Mouse (Mus musculus): Measurements from ENCODE around the gene Stradb. TPM values are rescaled to one million over a fixed set of nuclear protein-coding genes. Genes with fewer than 3 reads are reported as not detected.

The Stradb gene
- 10 to 100 TPM; 78.1 to 80.1 TPM for total RNA-seq (2021)
- long read RNA-seq, experiment 1, transcript Stradb-201 (12 exons, 2,960 nt): major isoform, 80 of 90 reads
- long read RNA-seq, experiment 1, partial matches to known transcripts: 0 of 90 reads
- long read RNA-seq, experiment 1, other reads (novel, unspliced or antisense): 4 of 90 reads
- long read RNA-seq, experiment 2, transcript Stradb-201 (12 exons, 2,960 nt): major isoform, 95 of 112 reads
- long read RNA-seq, experiment 2, transcript Stradb-203 (11 exons, 2,070 nt): minor isoform, 7 of 112 reads
- long read RNA-seq, experiment 2, partial matches to known transcripts: 1 of 112 reads
- long read RNA-seq, experiment 2, other reads (novel, unspliced or antisense): 7 of 112 reads

DNA sequence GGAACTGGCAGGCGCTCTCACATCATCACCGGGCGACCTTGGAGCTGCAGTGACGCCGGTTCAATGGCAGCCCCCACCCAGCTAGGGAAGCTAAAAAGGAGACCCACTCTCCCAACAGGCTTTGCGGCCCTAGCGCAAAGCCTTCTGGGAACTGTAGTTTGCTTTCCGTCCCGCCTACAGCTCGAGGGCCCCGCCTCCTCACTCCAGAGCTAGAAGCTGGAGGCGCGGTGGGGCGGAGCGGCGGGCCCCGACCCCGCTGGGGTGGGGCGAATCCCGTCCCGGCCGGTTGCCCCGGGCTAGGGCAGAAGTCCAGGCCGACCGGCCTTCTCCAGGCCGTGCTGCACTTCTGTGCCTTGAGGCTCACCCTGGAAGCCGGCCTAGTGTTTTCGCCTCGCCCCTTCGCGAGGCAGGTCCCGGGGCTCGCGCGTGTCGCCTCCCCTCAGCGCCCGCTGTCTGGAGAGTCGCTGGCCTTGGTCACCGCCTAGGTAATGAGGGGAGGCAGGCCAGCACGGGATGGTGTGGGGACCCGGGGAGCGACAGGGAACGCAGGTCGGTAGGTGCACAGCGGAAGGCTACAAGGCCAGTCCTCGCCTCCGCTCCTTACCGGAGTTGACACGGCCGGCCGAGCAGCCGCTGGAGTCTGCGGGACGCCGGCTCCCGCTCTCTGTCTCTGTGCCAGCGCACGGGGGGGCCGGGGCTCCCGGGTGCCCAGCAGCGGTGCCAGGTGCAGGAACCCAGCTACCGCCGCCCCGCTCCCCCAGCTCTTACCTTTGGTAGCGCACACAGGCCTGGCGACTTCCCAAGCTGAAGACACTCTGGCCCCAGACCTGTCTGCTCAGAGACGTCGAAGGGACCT, at the start of gene Stradb, which contains the start of gene Trak2:
Gene Stradb (plus strand): TSS at position 157 of the 856 bp plus-strand sequence.
Gene Trak2 (minus strand): TSS at position 65 of the 856 bp plus-strand sequence.
- peak; percentile 94 for DNase-seq
- intact Hi-C loops (cut with DNase I; ENCODE audit: low total_unique reads): no loop called here

DNA sequence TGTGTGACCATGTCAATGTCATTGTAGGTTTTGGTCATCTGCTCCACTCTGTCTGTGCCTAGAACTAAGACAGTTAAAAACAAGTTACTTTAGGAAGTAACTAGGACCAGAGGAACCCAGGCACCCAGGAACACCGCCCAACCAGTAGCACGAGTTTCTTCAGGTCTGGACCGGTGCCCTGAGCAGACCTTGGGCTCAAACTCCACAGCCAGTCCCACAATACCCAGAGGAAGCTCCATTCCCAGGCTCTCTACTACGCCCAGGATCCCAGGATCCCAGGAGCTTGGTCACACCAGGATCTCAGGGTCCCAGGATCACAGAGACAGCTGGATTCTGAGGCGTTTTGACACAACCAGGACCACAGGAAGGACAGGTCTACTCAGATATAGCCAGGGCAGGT, 46.7 kb upstream of the Stradb start:
- intact Hi-C loops (cut with DNase I; ENCODE audit: low total_unique reads): no loop called here
- DNase-seq: no peak

DNA sequence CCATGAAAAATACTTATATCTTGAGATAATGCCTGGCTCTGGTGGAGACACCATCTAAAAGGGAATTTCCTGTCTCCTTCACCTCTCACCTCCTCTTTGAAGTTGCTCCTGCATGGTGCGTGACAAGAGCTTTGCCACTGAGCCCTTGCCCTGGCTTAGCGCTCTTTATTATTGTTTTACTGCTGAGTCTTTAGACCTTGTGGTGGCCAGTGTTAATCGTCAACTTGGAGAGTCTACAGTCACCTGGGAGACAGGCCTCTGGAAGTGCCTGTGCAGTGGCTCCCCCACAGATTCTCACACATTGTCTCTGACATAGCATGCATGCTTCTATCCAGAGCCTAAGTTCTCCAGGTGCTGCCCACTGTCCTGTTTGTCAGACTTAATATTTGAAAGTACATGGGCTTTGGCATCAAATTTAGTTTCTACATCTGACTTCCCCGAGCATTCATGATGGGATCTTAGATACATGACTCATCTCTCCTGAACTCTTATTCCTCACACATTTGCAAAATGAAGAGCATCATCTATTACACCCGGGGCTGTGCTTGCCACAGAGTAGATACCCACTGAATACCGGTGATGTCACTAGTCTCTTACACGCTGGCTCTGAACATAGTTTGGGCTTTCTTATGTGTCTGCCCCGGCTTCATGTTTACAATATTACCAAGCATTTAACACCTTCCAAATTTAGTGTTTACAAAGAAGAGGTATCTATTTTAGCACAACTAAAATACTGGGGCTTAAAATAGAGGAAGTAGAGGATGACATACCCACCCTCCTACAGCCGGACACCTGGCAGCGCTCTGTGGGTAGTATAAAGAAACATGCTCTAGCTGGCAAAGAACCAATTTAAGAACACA, 36.3 kb upstream of the Stradb start:
- DNase-seq: no peak
- intact Hi-C loops (cut with DNase I; ENCODE audit: low total_unique reads): no loop called here

DNA sequence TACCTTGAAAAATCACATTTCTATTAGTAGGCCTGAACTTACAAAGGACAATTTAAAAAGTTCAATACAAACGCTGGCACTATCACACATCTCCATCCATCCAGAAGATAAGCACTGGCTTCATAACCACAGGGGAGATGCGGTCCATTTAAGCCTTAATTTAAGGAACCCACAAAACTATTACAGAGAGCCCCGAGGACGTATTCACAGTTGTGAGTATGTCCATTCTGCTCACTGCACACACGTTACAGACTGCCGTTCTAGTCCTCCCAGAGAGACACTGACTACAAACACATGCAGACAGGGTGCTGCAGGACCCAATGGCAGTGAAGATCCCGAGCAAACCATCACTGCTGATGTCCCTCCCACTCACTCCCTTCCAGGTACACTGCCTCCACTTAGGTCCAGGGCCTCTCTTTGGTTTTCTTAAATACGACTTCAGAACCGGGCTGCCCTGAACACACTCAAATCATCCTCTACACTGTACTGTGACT, 35.7 kb upstream of the Stradb start:
- DNase-seq: no peak
- intact Hi-C loops (cut with DNase I; ENCODE audit: low total_unique reads): no loop called here

DNA sequence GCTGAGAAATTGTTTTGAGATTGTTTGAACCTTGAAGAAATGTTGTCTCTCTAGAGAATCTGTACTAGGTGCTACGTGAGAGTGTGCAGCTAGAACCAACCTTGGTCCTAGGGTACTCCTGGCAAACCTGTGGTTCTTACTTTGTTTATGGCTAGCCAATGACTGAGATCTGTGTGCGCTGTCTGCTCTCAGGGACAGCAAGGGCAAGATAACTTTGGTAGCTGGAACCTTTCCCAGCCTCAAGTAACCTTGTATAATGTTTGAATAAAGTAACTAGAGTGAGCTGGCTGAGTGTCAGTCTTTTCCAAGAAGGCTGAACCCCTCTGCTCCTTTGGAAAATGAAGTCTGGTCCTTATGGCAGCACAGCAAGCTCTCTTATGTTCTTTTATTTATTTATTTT, 27.8 kb upstream of the Stradb start:
- DNase-seq: no peak
- intact Hi-C loops (cut with DNase I; ENCODE audit: low total_unique reads): no loop called here

DNA sequence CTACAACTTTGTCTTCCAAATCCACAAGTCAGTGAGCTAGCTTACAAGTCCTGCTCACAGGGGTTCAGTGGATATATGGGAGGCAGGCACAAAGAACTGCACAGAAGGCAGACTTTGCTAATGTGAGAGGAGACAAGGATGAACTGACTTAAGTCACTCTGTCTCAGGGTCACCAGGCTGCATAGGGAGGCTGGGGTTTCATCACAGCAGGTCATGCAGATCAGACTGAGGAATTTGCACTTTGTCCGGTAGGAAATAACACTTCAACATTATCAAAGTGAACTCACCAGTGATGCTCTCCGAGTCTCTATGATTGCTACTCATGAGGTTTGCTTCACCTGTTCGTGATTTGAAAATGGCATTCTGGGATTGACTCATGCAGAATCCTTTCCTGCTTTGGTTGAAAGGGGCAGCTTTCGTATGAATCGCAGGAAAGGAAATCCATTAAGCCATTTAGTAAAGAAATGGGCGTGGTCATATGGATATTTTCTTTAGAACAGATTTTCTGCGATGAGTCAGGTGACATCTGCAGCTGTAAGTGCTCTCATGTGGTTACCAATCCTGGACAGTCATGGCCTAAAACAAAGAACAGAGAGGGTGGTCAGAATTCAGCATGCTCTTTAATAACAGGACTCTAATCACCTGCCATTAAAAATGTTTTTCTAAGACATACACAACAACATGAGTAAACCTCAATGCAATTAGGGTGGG, 27.2 kb upstream of the Stradb start:
- intact Hi-C loops (cut with DNase I; ENCODE audit: low total_unique reads): no loop called here
- no peak for DNase-seq

DNA sequence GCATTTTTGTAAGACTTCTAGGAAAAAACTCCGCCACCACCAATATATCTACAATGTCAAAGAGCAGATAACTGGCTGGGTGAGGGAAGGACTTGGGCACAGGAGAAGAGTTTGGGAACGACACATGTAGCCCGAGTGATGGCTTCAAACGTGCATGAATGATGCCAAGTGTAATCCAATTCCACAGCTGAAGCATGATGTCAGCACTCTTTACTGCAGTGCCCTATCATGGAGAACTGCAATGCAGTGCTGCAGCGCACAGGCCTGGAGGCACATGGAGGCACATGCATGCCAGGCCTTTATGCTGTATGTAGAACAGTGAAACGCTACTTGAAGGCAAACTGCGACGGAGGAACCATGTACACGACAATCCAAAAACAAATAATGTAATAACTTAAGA, 26.6 kb upstream of the Stradb start:
- no peak for DNase-seq
- intact Hi-C loops (cut with DNase I; ENCODE audit: low total_unique reads): no loop called here

DNA sequence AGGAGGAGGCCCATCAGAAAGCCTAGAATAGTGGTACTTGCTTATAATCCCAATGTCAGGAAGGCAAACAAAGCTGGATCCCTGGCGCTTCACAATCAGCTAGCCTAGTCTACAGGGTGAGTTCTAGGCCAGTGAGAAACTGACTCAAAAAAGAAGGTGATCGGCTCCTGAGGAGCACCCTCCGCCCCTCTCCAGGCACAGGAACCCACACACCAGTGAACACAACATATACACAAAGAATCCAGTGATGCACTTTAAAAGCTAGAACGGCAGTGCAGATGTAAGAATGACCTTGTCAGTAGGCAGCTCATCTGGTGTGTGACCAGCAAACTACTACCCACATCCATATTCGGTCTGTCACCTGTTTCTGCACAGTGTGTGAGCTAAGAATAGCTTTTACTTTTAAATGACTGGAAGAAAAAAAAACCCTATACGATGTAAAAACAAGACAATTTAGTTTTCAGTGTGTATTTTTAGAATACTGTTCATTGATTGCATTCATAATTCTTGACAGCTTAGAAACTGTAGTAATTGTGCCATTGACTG, 23.7 kb upstream of the Stradb start:
- intact Hi-C loops (cut with DNase I; ENCODE audit: low total_unique reads): no loop called here
- DNase-seq: no peak

DNA sequence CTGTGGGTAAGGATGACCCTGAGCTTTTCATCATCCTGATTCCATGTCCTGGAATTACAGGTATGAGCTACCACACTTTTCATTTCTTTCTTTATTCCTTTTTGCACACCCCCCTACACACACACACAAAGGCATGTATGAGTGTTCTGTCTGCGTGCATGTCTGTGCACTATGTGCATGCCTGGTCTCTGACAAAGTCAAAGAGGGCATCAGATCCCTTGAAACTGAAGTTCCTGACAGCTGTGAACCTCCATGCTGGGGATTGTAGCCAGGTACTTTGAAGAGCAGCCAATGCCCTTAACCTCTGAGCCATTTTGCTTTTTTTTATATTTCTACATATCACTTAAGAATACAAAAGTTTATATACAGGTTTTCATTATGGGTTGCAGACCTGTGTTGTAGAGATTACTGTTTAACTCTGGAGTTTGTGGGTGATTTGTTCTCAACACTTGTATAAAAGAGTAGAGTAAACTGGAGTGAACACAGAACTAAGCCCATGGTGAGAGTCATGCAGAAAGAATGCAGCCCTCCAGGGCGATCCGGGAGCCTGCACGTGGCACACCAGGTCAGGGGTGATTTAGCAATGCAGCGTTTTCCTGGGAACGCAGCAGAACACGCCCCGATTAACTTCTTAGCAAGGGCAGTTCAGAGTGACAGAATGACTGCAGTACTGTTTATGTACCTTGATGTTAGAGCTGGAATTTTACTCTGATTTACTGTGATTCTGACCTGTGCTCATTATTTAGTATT, 22.2 kb upstream of the Stradb start:
- intact Hi-C loops (cut with DNase I; ENCODE audit: low total_unique reads): no loop called here
- DNase-seq: peak; percentile 38

DNA sequence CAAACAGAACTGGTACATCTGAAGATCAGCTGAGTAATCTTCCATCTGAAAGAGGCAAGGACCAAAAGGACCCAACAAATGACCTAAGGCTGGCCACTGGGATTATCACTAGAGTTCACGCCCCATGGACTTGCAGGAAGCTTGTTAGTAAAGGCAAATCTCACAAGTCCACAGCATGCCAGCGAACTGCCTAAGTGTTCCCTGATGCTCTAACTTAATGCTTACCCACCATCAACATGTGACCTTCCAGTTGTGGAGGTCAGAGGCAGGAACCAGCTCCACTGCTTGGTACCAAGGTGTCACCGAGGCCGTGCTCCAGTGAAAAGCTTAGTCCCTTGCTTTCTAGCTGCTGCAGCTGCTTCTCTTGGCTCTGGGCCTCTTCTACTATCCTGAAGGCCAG, 21.5 kb upstream of the Stradb start:
- no peak for DNase-seq
- intact Hi-C loops (cut with DNase I; ENCODE audit: low total_unique reads): no loop called here

DNA sequence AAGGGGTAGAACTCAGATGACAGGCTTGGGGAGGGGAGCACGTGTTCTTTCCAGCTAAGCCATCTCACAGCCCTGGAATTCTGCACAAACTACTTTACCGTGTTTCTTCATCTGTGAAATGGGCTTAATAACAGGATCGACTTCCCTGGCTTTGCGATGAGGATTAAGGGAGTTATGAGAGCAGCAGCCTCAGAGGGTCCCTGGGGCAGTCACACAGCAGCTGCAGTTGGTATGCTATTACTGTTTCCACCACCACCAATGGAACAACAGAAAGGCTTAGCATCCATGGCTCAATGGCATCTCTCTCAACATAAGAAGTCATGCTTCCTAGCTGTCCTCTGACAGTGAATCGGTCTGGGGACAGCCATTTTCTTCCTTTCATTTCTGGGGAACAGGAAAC, 20.8 kb upstream of the Stradb start:
- DNase-seq: no peak
- intact Hi-C loops (cut with DNase I; ENCODE audit: low total_unique reads): no loop called here

DNA sequence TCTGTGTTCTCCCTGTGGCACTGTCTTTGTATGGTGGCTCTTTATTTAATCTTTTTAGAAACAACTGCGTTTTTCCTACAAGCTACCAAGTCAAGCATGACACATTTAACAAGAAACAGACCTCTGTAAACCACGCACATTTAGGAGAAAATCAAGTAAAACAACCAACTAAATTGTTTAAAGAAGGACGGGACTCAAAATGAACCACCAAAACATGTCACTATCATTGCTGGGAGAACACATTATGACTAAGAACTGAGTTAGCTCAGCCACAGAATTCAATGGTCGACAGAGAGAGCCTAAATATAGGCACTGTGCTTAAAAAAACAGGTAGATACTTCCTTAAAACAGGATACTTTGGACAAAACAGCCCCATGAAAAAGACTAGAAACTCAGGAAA, 20.3 kb upstream of the Stradb start:
- intact Hi-C loops (cut with DNase I; ENCODE audit: low total_unique reads): no loop called here
- no peak for DNase-seq

DNA sequence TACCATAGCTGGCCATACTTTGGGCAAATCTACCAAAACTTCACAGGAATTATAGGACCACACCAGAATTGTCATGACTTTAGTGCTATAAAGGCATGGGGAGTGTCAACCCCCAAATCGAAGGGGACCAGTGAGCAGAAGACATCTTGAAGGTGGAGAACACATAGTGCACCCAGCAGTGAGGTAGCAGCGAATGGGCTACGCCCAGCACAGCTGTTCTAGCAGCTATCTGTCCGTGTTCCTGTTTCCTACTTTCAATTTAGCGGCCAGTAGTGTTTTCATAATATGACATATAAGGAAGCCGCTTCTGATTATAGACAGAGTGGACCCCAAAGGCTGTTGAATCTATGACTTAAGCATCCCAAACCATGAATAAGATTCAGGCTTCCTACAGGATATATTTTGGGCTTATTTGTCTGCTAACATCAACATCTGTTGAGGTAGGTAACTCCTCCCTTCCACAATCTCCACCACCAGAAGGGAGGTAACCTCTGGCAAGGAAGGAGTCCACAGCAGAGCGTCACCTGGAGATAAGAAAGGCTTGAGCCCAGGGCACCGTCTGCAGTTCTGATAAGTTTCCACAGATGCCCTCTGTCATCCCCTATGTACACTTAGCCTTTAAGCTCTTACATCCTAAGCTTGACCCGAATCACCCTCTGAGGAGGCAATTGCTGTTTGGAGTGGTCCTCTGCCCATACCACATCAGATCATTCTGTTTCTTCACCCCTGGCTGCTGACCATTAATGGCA, 19.5 kb upstream of the Stradb start:
- intact Hi-C loops (cut with DNase I; ENCODE audit: low total_unique reads): no loop called here
- DNase-seq: no peak

DNA sequence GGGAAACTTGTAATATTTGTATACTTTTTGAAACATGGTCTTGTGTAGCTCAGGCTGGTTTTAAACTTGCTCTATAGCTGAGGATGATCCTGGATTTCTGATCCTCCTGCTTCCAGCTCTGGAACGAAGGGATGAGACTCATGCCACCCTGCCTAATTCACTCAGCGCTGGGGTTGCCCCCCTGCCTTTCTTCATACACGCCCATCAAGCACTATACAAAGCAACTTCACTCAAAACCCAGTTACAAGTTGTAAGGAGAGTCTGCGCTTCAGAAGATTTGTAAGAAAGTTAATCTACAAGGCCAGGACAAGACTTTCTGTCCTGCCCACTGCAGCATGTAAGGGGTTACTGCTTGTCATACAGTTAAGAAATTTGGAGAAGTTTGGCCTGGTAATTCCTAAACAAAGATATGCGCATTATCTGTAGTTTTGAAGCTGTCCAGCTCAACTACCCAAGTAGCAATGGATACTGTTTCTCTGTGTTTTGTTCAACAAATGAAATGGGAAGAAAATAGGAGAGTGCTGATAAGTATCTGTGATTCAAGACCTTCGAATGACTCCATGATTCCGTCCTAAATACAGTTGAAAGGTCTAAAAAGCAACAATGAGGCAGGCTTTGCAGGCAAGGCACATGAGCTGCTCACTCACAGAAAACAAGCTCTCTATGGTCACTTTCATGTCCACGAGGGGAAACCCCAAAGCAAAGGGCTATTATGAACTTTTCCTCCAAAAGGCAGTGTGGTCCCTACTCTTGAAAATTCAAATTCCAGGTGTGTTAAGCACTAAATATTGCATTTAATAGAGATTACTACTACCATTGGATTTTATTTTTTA, 18.5 kb upstream of the Stradb start:
- intact Hi-C loops (cut with DNase I; ENCODE audit: low total_unique reads): no loop called here
- no peak for DNase-seq

DNA sequence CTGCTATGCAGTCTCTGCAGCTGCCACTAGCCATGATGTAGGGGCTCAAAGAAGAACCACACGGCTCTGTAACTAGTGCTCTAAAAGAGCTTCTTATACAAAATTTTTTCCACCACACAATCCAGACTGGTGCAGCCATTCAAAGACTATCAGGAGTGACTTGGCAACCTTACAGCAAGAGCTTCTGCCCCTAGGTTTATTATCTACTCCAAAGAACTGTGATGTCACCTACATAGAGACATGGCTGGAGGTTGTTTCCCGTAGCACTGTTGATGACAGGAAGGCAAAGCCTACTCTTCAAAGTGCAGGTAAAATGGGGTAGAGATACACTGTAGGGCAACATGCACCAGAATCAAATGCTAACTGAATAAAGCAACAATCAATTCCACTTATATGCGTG, 17.6 kb upstream of the Stradb start:
- intact Hi-C loops (cut with DNase I; ENCODE audit: low total_unique reads): no loop called here

DNA sequence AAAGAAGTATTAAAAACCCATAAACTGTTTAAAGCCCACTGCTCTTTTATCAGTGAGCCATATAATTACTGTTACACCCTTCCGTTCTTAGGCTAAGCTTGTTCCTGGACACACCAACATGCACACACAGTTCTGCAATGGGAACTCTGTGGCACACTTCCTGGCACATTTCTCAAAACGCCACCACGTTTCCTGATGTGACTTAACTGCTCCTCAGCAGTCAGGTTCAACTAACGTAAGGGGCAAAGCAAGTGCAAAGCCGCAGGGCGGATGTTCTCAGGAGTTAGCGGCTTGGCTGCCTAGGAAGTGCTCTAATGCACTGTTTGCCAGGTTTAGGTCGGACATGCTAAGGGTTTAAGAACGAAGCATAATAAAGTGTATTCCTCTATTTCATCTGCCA, 17.1 kb upstream of the Stradb start:
- intact Hi-C loops (cut with DNase I; ENCODE audit: low total_unique reads): no loop called here
- no peak for DNase-seq

More for the DNA sequence above, 17.6 kb upstream of the Stradb start:
- no peak for DNase-seq

DNA sequence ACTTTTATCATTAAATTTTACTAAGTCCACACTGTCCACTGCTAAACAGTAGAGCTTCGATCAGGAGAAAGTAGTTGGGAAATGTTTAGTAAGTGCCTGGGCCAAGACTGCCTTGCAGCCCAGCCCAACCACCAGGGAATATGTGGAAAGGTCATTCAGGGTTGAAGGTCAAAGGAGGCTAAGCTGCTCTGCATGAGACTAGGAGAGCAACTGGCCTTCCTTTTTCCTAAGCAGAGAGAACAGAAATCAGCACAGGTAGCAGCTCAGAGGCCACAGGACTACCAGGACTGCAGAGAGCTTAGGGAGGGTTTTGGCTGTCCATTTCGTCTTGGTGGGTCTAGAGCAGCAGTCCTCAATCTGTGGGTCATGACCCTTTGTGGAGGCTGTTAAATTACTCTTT, 15.4 kb upstream of the Stradb start:
- DNase-seq: peak; percentile 26
- intact Hi-C loops (cut with DNase I; ENCODE audit: low total_unique reads): no loop called here

Measured in gastrocnemius, postnatal 14 days (tissue).